Mouse (Mus musculus) E14TG2a.4 (cell line): ENCODE data around the gene Zc3h18.
A peak's percentile ranks its signal among the peaks of the same experiment; 100 is the strongest.

Source experiments
- H3K27me3 ChIP-seq: 2 replicates; pipeline ENCODE4 v1.6.1; 2014; ENCODE audit warnings: low read length, control low read depth; ENCODE audit not compliant: insufficient read depth
- H3K36me3 ChIP-seq: 2 replicates; pipeline ENCODE4 v1.6.1; 2014; ENCODE audit warnings: low read length, control low read depth; ENCODE audit not compliant: insufficient read depth
- H3K4me1 ChIP-seq: replicated peaks from 2 replicates; pipeline ENCODE4 v1.6.1; 2014; ENCODE audit warnings: low read depth, low read length, control low read depth
- H3K4me3 ChIP-seq: replicated peaks from 2 replicates; pipeline ENCODE4 v1.5.1; 2014; ENCODE audit warnings: mild to moderate bottlenecking, low read length
- H3K9me3 ChIP-seq: 2 replicates; pipeline ENCODE4 v1.6.1; 2014; ENCODE audit warnings: low read length, control low read depth
- CTCF ChIP-seq: conservative IDR thresholded peaks from 2 replicates; pipeline ENCODE4 v1.5.1; 2014; ENCODE audit warnings: low read length
- NANOG ChIP-seq: IDR thresholded peaks from 2 replicates; pipeline ENCODE4 v1.6.1; 2014; ENCODE audit warnings: borderline replicate concordance, low read length, mixed read lengths
- POU5F1 ChIP-seq: IDR thresholded peaks from 2 replicates; pipeline ENCODE4 v1.6.1; 2014; ENCODE audit warnings: low read length, borderline replicate concordance

The Zc3h18 gene

GRCm38 (mm10) chr8:122423217-122423616, 46.8 kb downstream of the Zc3h18 start:
- Histone ChIP-seq H3K9me3 (no peaks in the 10 kb centered on the region), H3K27me3 (peaks cover 2% of the 10 kb centered on the region; the same call in 1 of the 2 replicates), H3K36me3 (peaks cover 10% of the 10 kb centered on the region), H3K4me3 (peak overlapping the region; percentile 59), H3K4me1 (peaks cover 42% of the 10 kb centered on the region)
- TF ChIP-seq CTCF (no peak), NANOG (no peak), POU5F1 (no peak)

- TF ChIP-seq POU5F1 (no peak), NANOG (no peak), CTCF (no peak)
- peaks cover 2% of the 10 kb centered on the region; the same call in 1 of the 2 replicates for H3K27me3 ChIP-seq
- no peaks in the 10 kb centered on the region for H3K9me3 ChIP-seq
These were observed 47.2 kb downstream of the Zc3h18 start for GRCm38 (mm10) chr8:122423659-122424058.

DNA sequence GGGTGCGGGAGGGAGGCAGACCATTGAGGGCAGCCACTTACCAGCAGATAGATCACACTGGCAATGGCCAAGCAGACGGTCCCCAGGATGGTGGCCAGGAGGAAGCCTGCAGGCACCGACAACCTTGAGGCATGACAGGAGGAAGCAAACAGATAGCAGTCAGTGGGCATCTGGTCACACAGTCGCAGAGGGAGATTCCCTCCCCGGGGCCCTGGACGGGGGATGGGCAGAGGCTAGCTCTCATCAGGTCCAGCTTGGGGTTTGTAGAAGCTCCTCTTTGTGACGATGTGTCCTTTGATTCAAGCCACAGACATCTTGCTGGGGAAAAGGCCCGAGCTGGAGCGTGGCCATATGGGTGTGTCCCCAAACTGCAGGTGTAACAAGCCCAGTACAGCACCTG, 49.7 kb downstream of the Zc3h18 start:
- peaks cover 11% of the 10 kb centered on the region; the same call in 1 of the 2 replicates for H3K27me3 ChIP-seq
- peaks cover 66% of the 10 kb centered on the region for H3K4me1 ChIP-seq
- no peak overlapping the region for H3K4me3 ChIP-seq
- no peaks in the 10 kb centered on the region for H3K36me3 ChIP-seq
- TF ChIP-seq POU5F1 (no peak), NANOG (no peak), CTCF (no peak)
- H3K9me3 ChIP-seq: no peaks in the 10 kb centered on the region

More at GRCm38 (mm10) chr8:122423659-122424058, 47.2 kb downstream of the Zc3h18 start:
- Histone ChIP-seq H3K36me3 (peaks cover 5% of the 10 kb centered on the region), H3K4me3 (peak overlapping the region; percentile 59), H3K4me1 (peaks cover 46% of the 10 kb centered on the region)

GRCm38 (mm10) chr8:122427607-122428006, 51.2 kb downstream of the Zc3h18 start:
- peaks cover 20% of the 10 kb centered on the region; the same call in 1 of the 2 replicates for H3K27me3 ChIP-seq
- peaks cover 68% of the 10 kb centered on the region for H3K4me1 ChIP-seq
- H3K9me3 ChIP-seq: no peaks in the 10 kb centered on the region
- no peak for TF ChIP-seq NANOG
- H3K4me3 ChIP-seq: no peak overlapping the region
- no peaks in the 10 kb centered on the region for H3K36me3 ChIP-seq

DNA sequence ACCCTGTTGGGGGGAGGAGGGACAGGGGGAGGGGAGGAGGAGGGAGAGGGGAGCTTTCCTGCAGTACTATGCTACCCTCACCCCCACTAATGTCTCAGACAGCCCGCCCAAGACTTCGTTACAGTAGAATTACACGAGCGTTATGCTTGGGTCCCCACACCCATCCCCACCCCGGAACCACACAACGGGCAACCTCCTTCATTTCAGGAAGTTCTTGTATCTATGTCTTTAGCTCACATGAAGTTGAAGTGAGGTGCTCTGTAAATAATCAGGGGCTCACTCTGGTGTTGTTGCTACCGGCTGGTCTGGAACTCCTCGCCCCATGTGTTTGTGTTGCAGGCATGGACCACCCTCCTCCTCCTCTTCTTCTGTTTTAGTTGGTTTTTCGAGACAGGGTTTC, 51.8 kb downstream of the Zc3h18 start:
- Histone ChIP-seq H3K4me3 (no peak overlapping the region), H3K36me3 (peaks cover 3% of the 10 kb centered on the region), H3K27me3 (peaks cover 20% of the 10 kb centered on the region; the same call in 1 of the 2 replicates), H3K9me3 (no peaks in the 10 kb centered on the region), H3K4me1 (peaks cover 69% of the 10 kb centered on the region)
- TF ChIP-seq CTCF (no peak), POU5F1 (no peak), NANOG (no peak)

DNA sequence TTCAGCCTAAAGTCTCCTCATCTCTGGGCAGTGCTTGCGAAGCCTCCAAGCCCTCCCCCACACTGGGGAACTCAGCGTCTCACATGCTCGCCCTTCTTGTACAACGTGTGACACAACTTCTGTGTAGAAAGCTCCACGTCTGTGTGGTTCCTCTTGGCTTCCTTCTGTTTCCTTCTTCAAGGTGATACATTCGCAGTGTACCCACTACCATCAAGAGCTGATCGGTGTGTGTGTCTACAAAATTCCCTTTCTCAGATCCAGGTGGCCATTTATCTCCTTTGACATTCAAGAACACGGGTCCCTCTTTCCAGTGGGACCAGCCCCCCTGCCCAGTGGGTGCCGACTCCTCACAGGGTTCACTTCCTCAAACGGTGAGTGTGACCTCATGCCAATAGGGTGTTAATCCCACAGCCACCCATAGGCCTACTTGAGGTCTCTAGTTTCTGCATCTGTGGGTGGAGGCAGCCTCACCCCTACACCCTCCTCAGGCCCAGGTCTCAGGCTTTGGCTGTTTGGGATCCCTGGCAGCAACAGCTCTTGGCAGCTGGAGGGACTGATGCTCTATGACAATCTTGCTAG, 53.7 kb downstream of the Zc3h18 start:
- peaks cover 70% of the 10 kb centered on the region for H3K4me1 ChIP-seq
- no peak for TF ChIP-seq POU5F1
- no peak for TF ChIP-seq NANOG
- TF ChIP-seq CTCF: no peak

DNA sequence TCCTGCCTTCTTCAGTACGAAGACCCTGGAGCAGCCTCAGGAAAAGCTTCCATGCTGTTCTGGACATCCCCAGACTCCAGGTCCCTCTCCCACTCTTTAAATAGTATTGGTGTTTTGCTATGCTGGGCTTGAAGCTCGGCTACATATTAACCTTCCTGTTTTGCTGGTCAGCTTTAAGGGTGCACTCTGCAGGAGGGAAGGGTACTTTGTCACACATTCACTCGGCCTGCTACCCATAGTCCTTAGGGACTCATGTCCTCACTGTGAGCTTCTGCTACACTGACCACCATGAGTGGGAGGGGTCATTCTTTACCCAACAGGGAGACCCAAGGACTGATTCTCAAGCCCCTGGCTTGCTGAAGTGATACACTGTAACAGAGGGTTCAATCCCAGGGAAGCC, 54.2 kb downstream of the Zc3h18 start:
- Histone ChIP-seq H3K9me3 (no peaks in the 10 kb centered on the region), H3K4me3 (no peak overlapping the region), H3K4me1 (peaks cover 72% of the 10 kb centered on the region), H3K36me3 (peaks cover 27% of the 10 kb centered on the region), H3K27me3 (peaks cover 20% of the 10 kb centered on the region; the same call in 1 of the 2 replicates)
- TF ChIP-seq CTCF: no peak
- no peak for TF ChIP-seq NANOG
- no peak for TF ChIP-seq POU5F1

More for the DNA sequence above, 53.7 kb downstream of the Zc3h18 start:
- peaks cover 20% of the 10 kb centered on the region; the same call in 1 of the 2 replicates for H3K27me3 ChIP-seq
- H3K9me3 ChIP-seq: no peaks in the 10 kb centered on the region
- no peak overlapping the region for H3K4me3 ChIP-seq
- peaks cover 22% of the 10 kb centered on the region for H3K36me3 ChIP-seq

DNA sequence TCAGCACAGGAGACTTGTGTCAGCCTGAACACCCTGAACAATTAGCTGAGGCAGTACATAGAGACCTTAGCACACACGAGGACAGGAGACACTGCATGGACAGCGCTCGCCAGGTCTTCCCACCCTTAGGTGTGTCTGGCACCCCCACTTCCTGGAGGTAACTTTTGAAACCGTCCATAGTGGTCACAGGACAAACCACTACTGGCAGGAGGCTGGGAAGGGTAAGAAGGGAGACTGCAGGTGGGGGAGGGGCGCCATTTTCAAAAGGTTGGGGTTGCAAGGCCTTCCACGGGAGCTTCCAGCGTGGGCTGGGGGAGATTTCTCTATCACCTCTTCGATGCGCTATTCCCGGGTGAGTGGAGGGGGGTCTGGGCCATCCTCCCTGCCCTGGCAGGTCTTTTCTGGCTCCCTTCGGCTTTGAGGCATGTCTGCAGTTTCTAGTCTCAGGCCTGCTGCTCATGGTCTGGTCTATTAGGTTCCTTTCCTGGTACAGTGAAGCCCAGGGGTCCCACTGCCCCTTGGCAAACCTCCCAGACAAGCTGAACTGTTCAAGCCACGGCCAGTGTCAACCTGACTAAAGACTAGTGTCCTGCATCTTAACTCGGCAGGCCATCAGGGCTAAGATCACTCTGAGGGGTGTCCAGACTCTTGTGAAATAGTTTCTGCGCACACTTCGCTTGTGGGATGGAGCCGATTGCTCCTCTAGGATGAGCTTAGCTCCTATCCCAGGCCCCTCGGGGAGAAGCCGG, 55.5 kb downstream of the Zc3h18 start:
- H3K4me3 ChIP-seq: peak overlapping the region; percentile 81
- TF ChIP-seq CTCF (no peak), NANOG (no peak), POU5F1 (no peak)
- peaks cover 20% of the 10 kb centered on the region; the same call in 1 of the 2 replicates for H3K27me3 ChIP-seq
- peaks cover 39% of the 10 kb centered on the region for H3K36me3 ChIP-seq
- H3K4me1 ChIP-seq: peaks cover 80% of the 10 kb centered on the region
- H3K9me3 ChIP-seq: no peaks in the 10 kb centered on the region
